Mouse (Mus musculus) lung, postnatal 14 days (tissue): ENCODE measurements around the gene Pald1.

Experiments
- DNase-seq: peaks from one replicate; pipeline ENCODE4 v3.0.0; 2021

The Pald1 gene

GRCm38 (mm10) chr10:61400407-61400806 is 17.1 kb upstream of the Pald1 start:
- no peak for DNase-seq

- peak; percentile 84 for DNase-seq
Measured at GRCm38 (mm10) chr10:61399156-61399734, 15.9 kb upstream of the Pald1 start.

- no peak for DNase-seq
Measured at GRCm38 (mm10) chr10:61398125-61398524, 14.8 kb upstream of the Pald1 start.

DNA sequence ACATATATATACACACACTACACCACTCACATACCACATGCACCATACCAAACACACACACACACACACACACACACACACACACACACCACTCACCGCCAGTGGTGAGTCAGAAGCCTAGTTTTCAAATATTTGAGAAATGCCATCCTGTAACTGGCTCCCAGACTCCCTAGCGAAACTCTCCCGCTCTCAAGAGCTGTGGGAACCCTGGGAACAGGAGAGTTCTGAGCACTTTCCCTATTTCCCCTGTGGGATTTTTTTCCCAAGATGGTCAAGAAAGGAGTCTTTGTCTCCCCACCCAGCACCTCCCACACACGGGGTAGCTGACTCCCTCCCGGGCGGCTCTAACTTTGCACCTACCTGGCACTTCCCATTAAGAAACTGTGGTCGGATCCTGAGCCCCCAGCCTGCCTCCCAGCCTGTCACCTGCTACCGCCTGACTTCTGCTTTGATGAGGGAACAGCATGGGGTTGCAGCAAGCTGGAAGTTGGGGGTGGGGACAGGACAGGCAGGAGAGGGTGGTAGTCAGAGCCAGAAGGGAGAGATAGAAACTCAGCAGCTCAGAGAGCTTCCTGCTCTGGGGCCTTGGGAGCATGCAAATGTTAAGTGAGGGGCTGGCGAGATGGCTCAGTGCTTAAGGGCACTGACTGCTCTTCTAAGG is 11.3 kb upstream of the Pald1 start:
- no peak for DNase-seq

- no peak for DNase-seq
Measured at GRCm38 (mm10) chr10:61392584-61392983, 9.3 kb upstream of the Pald1 start.

- DNase-seq, result no peak
Measured at GRCm38 (mm10) chr10:61390148-61390547, 6.8 kb upstream of the Pald1 start.

DNA sequence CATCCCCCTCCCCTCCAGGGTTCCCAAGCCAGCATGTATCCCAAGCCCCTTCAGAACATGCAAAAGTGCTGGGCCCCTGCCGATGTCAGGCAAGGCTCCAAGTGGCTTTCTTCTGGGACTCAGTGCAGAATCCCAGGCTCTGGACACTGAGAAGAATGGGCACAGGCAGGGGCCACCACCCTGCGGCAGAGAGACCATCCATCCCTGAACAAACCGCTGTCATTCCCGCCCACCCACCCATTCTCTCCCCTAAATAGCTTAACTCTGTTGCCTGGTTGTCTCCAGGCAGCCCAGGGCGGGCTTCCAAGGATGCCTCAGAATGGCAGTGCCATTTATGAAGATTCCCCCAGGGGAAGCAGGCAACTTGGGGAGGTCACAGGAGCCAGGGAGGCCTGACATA is 5.7 kb upstream of the Pald1 start:
- DNase-seq, result no peak

DNA sequence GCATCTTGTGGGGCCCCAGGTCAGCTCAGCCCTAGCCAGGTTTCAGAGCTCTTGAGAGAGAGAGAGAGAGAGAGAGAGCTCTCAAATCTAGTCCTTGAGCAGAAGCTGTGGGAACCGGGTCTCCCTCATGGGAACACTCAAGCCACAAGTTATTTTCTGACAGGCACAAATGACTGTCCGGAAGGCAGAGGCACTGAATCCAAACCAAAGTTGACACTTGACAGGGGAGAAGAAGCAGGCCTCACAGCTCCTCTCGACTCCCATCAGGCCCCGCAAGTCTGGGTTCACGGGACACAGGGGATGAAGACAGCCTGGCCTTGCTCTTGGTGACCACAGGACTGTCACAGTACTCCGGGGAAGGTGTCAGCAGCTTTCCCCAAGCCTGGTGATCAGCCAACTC is 3.0 kb upstream of the Pald1 start:
- no peak for DNase-seq

DNA sequence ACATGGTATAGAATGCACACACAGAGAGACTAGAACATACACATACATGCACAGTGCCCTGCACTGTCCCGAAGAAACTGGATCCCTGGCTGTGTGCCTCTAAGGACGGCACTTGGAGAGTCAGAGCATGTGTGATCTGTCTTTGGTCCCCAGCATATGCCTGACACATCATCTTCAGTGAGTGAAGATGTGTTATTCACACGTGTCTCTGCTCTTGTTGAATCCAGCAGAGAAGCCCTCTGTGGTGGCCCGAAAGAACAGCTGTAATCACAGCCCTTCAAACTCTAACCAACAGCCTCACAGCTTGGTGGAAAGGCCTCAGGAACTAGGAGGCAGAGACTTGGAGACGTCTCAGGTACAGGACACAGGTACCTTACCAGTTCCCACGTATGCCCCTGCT is 1.8 kb upstream of the Pald1 start:
- DNase-seq, result no peak

GRCm38 (mm10) chr10:61383715-61384047 is 351 bp upstream of the Pald1 start:
- no peak for DNase-seq

DNA sequence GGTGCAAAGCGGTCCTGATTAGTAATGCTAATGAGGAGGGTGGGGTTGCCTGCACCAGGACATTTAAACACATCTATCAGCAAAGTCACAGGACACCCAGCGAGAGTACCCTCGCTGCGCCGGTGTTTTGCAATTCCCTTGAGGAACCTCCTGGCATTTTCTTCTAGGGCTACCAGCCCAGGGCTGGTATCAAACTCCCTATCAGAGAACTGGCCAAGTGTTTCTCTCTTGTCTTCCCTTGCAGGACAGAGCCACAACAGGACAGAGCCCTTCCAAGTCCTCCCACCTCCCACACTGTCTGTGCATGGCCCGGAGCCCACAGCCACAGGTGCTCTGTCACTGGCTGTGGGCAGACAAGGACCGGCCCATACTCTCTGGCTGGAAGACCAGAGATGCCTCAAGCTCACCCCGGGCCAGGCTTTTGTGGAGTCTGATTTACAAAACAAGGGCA is 1.0 kb downstream of the Pald1 start:
- DNase-seq, result no peak

GRCm38 (mm10) chr10:61381823-61382222 is 1.5 kb downstream of the Pald1 start:
- DNase-seq, result no peak

- DNase-seq, result no peak
Measured at GRCm38 (mm10) chr10:61380186-61380585, 3.1 kb downstream of the Pald1 start.

- no peak for DNase-seq
Measured at GRCm38 (mm10) chr10:61379340-61380040, 3.8 kb downstream of the Pald1 start.

DNA sequence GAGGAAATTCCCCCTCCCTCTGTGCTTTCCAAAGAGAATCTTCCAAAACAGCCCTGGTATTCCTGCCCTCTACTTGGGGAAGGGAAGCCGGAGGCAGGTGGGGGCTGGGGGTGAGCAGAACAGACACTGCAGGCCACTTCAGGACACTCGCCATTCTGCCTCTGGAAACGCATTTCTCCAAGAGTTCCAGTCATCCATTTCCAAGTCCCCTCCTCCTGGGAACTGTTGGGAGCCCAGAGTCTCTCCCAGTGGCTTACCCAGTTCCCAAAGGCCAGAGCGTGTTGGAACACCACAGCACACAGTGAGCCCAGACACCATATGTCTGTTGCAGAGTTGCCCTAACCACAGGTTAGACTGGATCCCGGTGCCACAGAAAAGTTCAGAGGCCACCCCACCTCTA is 4.6 kb downstream of the Pald1 start:
- DNase-seq, result no peak

- DNase-seq, result no peak
Measured at GRCm38 (mm10) chr10:61378050-61378449, 5.3 kb downstream of the Pald1 start.

- no peak for DNase-seq
Measured at GRCm38 (mm10) chr10:61374771-61375481, 8.4 kb downstream of the Pald1 start.

DNA sequence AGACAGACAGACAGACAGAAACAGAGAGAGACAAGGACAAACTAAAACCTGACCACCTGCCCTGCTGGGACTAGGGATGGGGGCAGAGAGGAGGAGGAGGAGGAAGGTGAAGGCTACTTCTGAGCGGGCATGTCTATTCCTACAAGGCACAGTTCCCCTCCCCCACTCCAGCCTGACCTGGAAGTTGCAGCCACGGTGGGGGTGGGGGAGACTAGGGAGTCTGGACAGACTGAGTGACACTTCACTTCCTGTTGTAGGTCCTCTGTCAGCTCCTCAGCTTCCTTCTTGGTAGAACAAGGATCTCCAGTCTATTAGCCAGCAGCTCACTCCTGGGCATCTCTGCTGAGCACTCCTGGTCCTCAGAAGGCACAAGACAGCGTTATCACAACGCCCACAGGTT is 9.3 kb downstream of the Pald1 start:
- DNase-seq, result peak; percentile 74

GRCm38 (mm10) chr10:61372585-61372923 is 10.8 kb downstream of the Pald1 start:
- DNase-seq, result peak; percentile 64

DNA sequence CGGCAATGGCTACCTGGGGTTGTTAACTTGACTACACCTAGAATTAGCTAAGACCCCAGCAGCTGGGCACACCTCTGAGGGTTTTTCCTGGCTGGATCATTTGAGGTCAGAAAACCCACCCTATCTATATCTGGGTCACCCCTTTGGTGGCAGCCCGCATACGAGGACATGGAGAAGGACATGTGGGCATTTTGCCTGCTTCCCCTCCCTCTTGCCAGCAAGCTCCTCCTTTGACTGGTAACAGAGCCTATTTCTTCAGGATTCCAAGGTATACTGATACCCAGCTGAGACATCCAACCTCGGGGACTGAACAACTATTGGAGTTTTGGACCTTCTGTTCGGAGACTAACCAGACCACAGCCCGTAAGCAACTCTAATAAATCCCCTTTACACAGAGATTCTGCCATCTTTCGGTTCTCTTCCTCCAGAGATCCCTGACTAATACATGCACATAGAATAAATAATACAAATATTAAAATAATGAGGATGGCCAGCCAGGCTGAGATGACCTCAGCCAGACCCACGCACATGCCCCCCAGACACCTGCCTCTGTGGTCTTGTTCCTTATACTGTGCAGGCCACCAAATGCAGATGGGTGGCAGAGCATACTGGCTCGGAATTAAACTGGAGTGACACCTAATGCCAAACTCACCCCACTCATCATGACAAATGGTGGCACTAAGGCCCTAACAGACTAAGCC is 11.3 kb downstream of the Pald1 start:
- DNase-seq, result no peak

- DNase-seq, result peak; percentile 51
Measured at GRCm38 (mm10) chr10:61370273-61370979, 12.9 kb downstream of the Pald1 start.

GRCm38 (mm10) chr10:61369755-61370154 is 13.6 kb downstream of the Pald1 start:
- no peak for DNase-seq

GRCm38 (mm10) chr10:61365902-61366301 is 17.4 kb downstream of the Pald1 start:
- peak; percentile 52 for DNase-seq
